Mouse (Mus musculus) Patski (cell line): ENCODE measurements around the gene Cdc73. TPM values are rescaled to one million over a fixed set of nuclear protein-coding genes. Genes with fewer than 3 reads are reported as not detected.

ENCODE experiments used
- ATAC-seq: fragments of 100-300 bp; one replicate; pipeline ENCODE4 v1.8.0; 2021
- CTCF ChIA-PET: fragments of 350-600 bp; sonication (Branson Sonifier 250); formaldehyde crosslinking; loops from one replicate; lab custom pipeline; 2022; ENCODE audit warnings: inconsistent platforms; lab: Charles Lee
- POLR2A ChIA-PET: fragments of 350-600 bp; sonication (Branson Sonifier 250); formaldehyde crosslinking; loops from one replicate; lab custom pipeline; 2022; ENCODE audit warnings: antibody characterized with exemption, inconsistent platforms; lab: Charles Lee
- DNase-seq: peaks from one replicate; pipeline ENCODE4 v3.0.0-alpha.2; 2011; ENCODE audit warnings: low read depth, low spot score
- H3K27me3 ChIP-seq: fragments of 371-371 bp; one replicate; pipeline ENCODE4 v1.5.1; 2021
- CTCF ChIP-seq: fragments of 100-300 bp; IDR thresholded peaks from one replicate; pipeline ENCODE4 v1.5.1; 2021
- in situ Hi-C: fragments of 300-500 bp; cut with MboI; formaldehyde crosslinking; loops from 3 replicates; pipeline ENCODE4 v1.11.1; 2018; ENCODE audit warnings: low pct_unique_long_range_greater_than_20kb, mixed read lengths
- polyA plus RNA-seq: library from polyadenylated mRNA; unstranded; gene quantifications from one replicate; pipeline ENCODE4 v1.2.3, GENCODE M21; 2021

Gene Cdc73
- polyA plus RNA-seq, 1 experiment from 2014 or later = 56.4 TPM

GRCm38 (mm10) chr1:143632854-143633587 is 69.7 kb downstream of the Cdc73 start:
- POLR2A ChIA-PET = no interaction called here
- TF ChIP-seq CTCF = no peak
- H3K27me3 ChIP-seq = no peaks in the 10 kb centered on the region
- DNase-seq = no peak
- CTCF ChIA-PET = interaction anchor here (0.9 kb wide), 1 partner anchor 11 kb away, joined by 3 read pairs; no protein-coding TSS in a partner anchor
- ATAC-seq = no peak
- in situ Hi-C loops = no loop called here

- POLR2A ChIA-PET = no interaction called here
- CTCF ChIA-PET = no interaction called here
- in situ Hi-C loops = no loop called here
- ATAC-seq (no peak), DNase-seq (no peak)
- no peaks in the 10 kb centered on the region for H3K27me3 ChIP-seq
- no peak for TF ChIP-seq CTCF
Measured at GRCm38 (mm10) chr1:143632361-143632760, 70.3 kb downstream of the Cdc73 start.

- DNase-seq (no peak), ATAC-seq (no peak)
- H3K27me3 ChIP-seq = no peaks in the 10 kb centered on the region
- ChIA-PET CTCF (interaction anchor here (0.8 to 1.5 kb wide), 3 partner anchors 13 to 26 kb away, joined by 3 to 4 read pairs (median 3); no protein-coding TSS in a partner anchor), POLR2A (no interaction called here)
- no peak for TF ChIP-seq CTCF
- in situ Hi-C loops = no loop called here
Measured at GRCm38 (mm10) chr1:143631337-143631736, 71.4 kb downstream of the Cdc73 start.

GRCm38 (mm10) chr1:143622634-143623033 is 80.1 kb downstream of the Cdc73 start:
- ChIA-PET POLR2A (no interaction called here), CTCF (interaction anchor here (0.8 kb wide), 1 partner anchor 8 kb away, joined by 3 read pairs; no protein-coding TSS in a partner anchor)
- H3K27me3 ChIP-seq = no peaks in the 10 kb centered on the region
- no peak for TF ChIP-seq CTCF
- DNase-seq (no peak), ATAC-seq (peak; percentile 31)
- in situ Hi-C loops = no loop called here

GRCm38 (mm10) chr1:143621930-143622329 is 80.8 kb downstream of the Cdc73 start:
- POLR2A ChIA-PET = no interaction called here
- TF ChIP-seq CTCF = no peak
- CTCF ChIA-PET = interaction anchor here (0.8 kb wide), 1 partner anchor 9 kb away, joined by 3 read pairs; no protein-coding TSS in a partner anchor
- in situ Hi-C loops = no loop called here
- DNase-seq = no peak
- no peak for ATAC-seq
- H3K27me3 ChIP-seq = no peaks in the 10 kb centered on the region

- ChIA-PET CTCF (interaction anchor here (1.6 kb wide), 1 partner anchor 11 kb away, joined by 4 read pairs; no protein-coding TSS in a partner anchor), POLR2A (no interaction called here)
- ATAC-seq (no peak), DNase-seq (no peak)
- in situ Hi-C loops = no loop called here
- no peak for TF ChIP-seq CTCF
- H3K27me3 ChIP-seq = no peaks in the 10 kb centered on the region
Measured at GRCm38 (mm10) chr1:143619760-143620159, 82.9 kb downstream of the Cdc73 start.

GRCm38 (mm10) chr1:143612901-143613300 is 89.8 kb downstream of the Cdc73 start:
- no peaks in the 10 kb centered on the region for H3K27me3 ChIP-seq
- peak; percentile 14 for TF ChIP-seq CTCF
- ChIA-PET CTCF (interaction anchor here (1.3 kb wide), 1 partner anchor 11 kb away, joined by 4 read pairs; no protein-coding TSS in a partner anchor), POLR2A (no interaction called here)
- no peak for ATAC-seq
- in situ Hi-C loops = no loop called here
- no peak for DNase-seq

GRCm38 (mm10) chr1:143608911-143609310 is 93.8 kb downstream of the Cdc73 start:
- DNase-seq = no peak
- ATAC-seq = no peak
- no peak for TF ChIP-seq CTCF
- CTCF ChIA-PET = interaction anchor here (0.8 to 1.6 kb wide), 2 partner anchors 11 to 28 kb away, joined by 3 to 4 read pairs; no protein-coding TSS in a partner anchor
- in situ Hi-C loops = no loop called here
- H3K27me3 ChIP-seq = no peaks in the 10 kb centered on the region
- POLR2A ChIA-PET = no interaction called here

- ChIA-PET CTCF (interaction anchor here (1.3 to 1.4 kb wide), 2 partner anchors 10 kb away, joined by 3 read pairs; no protein-coding TSS in a partner anchor), POLR2A (no interaction called here)
- in situ Hi-C loops = no loop called here
- TF ChIP-seq CTCF = no peak
- ATAC-seq = no peak
- H3K27me3 ChIP-seq = no peaks in the 10 kb centered on the region
- DNase-seq = no peak
Measured at GRCm38 (mm10) chr1:143596864-143597263, 105.8 kb downstream of the Cdc73 start.

- TF ChIP-seq CTCF = no peak
- in situ Hi-C loops = no loop called here
- ATAC-seq (no peak), DNase-seq (no peak)
- CTCF ChIA-PET = no interaction called here
- POLR2A ChIA-PET = no interaction called here
- no peaks in the 10 kb centered on the region for H3K27me3 ChIP-seq
Measured at GRCm38 (mm10) chr1:143576824-143577543, 125.7 kb downstream of the Cdc73 start.

- H3K27me3 ChIP-seq = peaks cover 5% of the 10 kb centered on the region
- ChIA-PET CTCF (no interaction called here), POLR2A (no interaction called here)
- TF ChIP-seq CTCF = no peak
- in situ Hi-C loops = no loop called here
- no peak for ATAC-seq
- DNase-seq = no peak
Measured at GRCm38 (mm10) chr1:143558235-143558634, 144.5 kb downstream of the Cdc73 start.
